Mouse (Mus musculus) heart, postnatal 0 days (tissue): Measurements from ENCODE around the gene Gm20431. TPM values are rescaled to one million over a fixed set of nuclear protein-coding genes. Genes with fewer than 3 reads are reported as not detected.
A peak's percentile ranks its signal among the peaks of the same experiment; 100 is the strongest.
"Not testable (repeated sequence)": the region's sequence is repeated elsewhere in the genome, so short reads cannot be mapped to it uniquely, and the experiment has no call there.

Source experiments
- ATAC-seq: fragments of 200-750 bp; cut with Nextera tagmentation; 2 replicates; pipeline ENCODE4 v1.8.0; 2017; ENCODE audit warnings: low read depth, moderate number of reproducible peaks, moderate library complexity; ENCODE audit not compliant: insufficient read depth
- DNase-seq: peaks from one replicate; pipeline ENCODE4 v3.0.0-alpha.2; 2016; ENCODE audit warnings: low spot score
- H3K27ac ChIP-seq: fragments of 300-500 bp; sonication (generic); 2 replicates; pipeline ENCODE4 v1.5.1; 2014; ENCODE audit warnings: low read depth, mild to moderate bottlenecking
- H3K27me3 ChIP-seq: fragments of 300-500 bp; sonication (generic); 2 replicates; pipeline ENCODE4 v1.6.1; 2014; ENCODE audit warnings: low read length, mixed read lengths; ENCODE audit not compliant: control insufficient read depth, insufficient read depth
- H3K36me3 ChIP-seq: fragments of 300-500 bp; sonication (generic); replicated peaks from 2 replicates; pipeline ENCODE4 v1.6.1; 2014; ENCODE audit warnings: low read length, mixed read lengths; ENCODE audit not compliant: control insufficient read depth, insufficient read depth
- H3K4me1 ChIP-seq: fragments of 300-500 bp; sonication (generic); 2 replicates; pipeline ENCODE4 v1.6.1; 2014; ENCODE audit warnings: antibody characterized with exemption; ENCODE audit not compliant: control insufficient read depth, insufficient read depth
- H3K4me2 ChIP-seq: fragments of 300-500 bp; sonication (generic); 2 replicates; pipeline ENCODE4 v1.6.1; 2014; ENCODE audit warnings: low read depth, mild to moderate bottlenecking, low read length, moderate library complexity
- H3K4me3 ChIP-seq: fragments of 300-500 bp; sonication (generic); 2 replicates; pipeline ENCODE4 v1.5.1; 2014; ENCODE audit warnings: low read depth, low read length
- H3K9ac ChIP-seq: fragments of 300-500 bp; sonication (generic); replicated peaks from 2 replicates; pipeline ENCODE4 v1.6.1; 2014; ENCODE audit warnings: low read depth, low read length, mixed read lengths
- H3K9me3 ChIP-seq: fragments of 300-500 bp; sonication (generic); replicated peaks from 2 replicates; pipeline ENCODE4 v1.6.1; 2016; ENCODE audit warnings: low read length; ENCODE audit not compliant: control insufficient read depth
- CTCF ChIP-seq: IDR thresholded peaks from 2 replicates; pipeline ENCODE4 v1.5.1; 2016; ENCODE audit warnings: antibody characterized with exemption, control low read depth, low read depth
- EP300 ChIP-seq: IDR thresholded peaks from 2 replicates; pipeline ENCODE4 v1.6.1; 2016; ENCODE audit warnings: antibody characterized with exemption, low read depth
- WGBS: fragments of 180-500 bp; shearing (Covaris S2); extraction: QIAGEN DNeasy Blood & Tissue Kit; methylation state at CpG from one replicate; pipeline ENCODE4 v1.1.7; 2014; 5-methylcytosine and 5-hydroxymethylcytosine counted together
- polyA plus RNA-seq: library from polyadenylated mRNA; unstranded; fragments of >200 nt; fragmentation: Nextera tagmentation; extraction: Ambion mirVana; gene quantifications from 2 replicates; pipeline ENCODE4 v1.2.1, GENCODE M21; 2015
- total RNA-seq: library from RNA; depleted of rRNA; stranded (reverse); fragments of >200 nt; gene quantifications from 2 replicates; pipeline ENCODE4 v1.2.3, GENCODE M21; 2014; ENCODE audit warnings: low replicate concordance

Gene Gm20431
- total and polyA plus RNA-seq, 2 experiments from 2014 or later: 5.1 to 5.8 TPM

DNA sequence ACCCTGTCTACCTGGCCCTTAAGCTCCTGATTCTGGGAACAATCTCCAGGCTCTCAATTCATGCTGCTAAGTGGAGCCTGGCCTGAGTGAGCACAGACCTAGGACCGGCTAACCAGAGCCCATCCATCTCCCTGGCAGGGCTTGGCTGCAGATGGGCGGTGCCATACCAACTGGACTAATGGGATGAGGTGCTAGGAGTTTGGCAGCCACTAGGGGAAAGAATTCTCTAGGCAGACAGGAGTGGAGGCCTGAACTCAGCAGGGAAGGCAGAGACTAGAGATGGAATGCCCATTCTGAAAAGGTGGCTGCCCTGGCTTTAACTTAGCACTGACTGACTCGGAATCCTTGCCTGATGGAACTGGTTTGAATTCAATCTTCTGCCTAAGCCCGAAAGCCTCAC, 14.9 kb downstream of the Gm20431 start:
- no peak overlapping the region for H3K4me3 ChIP-seq
- no peak overlapping the region for H3K9ac ChIP-seq
- H3K4me2 ChIP-seq: no peak overlapping the region
- peaks cover 25% of the 10 kb centered on the region for H3K36me3 ChIP-seq
- no peaks in the 10 kb centered on the region for H3K9me3 ChIP-seq
- H3K27me3 ChIP-seq: no peaks in the 10 kb centered on the region
- H3K27ac ChIP-seq: no peak overlapping the region
- ATAC-seq: peak; percentile 37; the same call in 1 of the 2 replicates
- no peak for DNase-seq
- no peaks in the 10 kb centered on the region for H3K4me1 ChIP-seq
- TF ChIP-seq CTCF (peak; percentile 25), EP300 (no peak)
- 68% methylated on average over 4 of the region's 4 CpGs for WGBS

DNA sequence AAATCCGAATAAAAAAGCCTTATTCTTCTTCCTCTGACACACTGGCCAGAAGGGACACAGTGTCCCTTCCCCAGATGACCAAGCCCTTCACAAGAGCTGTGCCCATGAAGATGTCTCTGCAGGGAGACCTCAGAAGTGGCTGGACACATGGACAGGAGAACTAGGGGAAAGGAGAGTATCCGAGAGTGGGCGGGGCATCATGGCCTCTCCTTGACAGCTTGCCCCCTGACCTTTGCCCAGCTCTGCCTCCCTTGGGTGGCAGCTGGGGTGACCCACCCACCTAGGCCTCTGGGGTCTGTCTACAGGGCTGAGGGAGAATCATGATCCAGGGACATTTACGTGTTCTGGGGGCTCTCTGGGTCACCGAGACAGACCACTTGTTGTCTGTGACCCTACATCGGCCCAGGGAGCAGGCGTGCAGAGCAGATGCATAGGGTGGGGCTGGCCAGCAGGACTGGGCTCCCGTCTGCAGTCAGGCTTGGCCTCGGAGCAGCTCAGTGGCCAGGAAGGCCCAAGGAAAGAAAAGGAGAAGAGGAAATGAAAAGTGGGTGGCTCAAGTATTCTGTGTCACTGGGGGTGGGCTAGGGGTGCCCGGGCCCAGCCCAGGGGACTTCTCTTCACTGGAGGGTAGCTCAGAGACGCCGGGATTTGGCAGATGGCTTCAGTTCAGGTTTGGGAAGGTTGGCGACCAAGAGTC, 17.8 kb downstream of the Gm20431 start:
- peaks cover 25% of the 10 kb centered on the region for H3K36me3 ChIP-seq
- not testable (repeated sequence) for H3K9me3 ChIP-seq, H3K4me3 ChIP-seq, H3K4me1 ChIP-seq, ATAC-seq, H3K27ac ChIP-seq, H3K9ac ChIP-seq, H3K4me2 ChIP-seq, H3K27me3 ChIP-seq, DNase-seq
- WGBS: 89% methylated on average over 13 of the region's 13 CpGs

DNA sequence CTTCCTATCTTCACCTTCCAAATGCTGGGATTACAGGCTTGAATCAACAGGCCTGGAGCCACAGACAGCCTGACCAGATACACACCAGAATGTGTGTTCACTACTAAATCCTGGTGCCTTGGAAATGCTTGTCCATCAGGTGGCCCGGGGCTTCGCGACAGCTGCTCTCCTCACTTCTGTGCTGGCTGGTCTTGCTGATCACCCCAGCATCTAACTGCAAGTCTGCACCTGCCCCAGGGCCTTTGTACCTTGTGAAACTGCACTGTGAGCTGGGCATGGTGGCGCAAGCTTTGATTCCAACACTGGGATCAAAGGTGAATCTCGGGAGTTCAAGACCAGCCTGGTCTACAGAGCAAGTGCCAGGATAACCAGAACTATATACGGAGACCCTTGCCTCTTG, 19.1 kb downstream of the Gm20431 start:
- 91% methylated on average over 6 of the region's 6 CpGs for WGBS
- Histone ChIP-seq H3K4me3 (no peak overlapping the region), H3K4me2 (no peak overlapping the region), H3K36me3 (peaks cover 25% of the 10 kb centered on the region), H3K4me1 (no peaks in the 10 kb centered on the region), H3K27ac (no peak overlapping the region), H3K9ac (no peak overlapping the region), H3K9me3 (no peaks in the 10 kb centered on the region), H3K27me3 (no peaks in the 10 kb centered on the region)
- ATAC-seq (no peak), DNase-seq (no peak)
- no peak for TF ChIP-seq EP300

DNA sequence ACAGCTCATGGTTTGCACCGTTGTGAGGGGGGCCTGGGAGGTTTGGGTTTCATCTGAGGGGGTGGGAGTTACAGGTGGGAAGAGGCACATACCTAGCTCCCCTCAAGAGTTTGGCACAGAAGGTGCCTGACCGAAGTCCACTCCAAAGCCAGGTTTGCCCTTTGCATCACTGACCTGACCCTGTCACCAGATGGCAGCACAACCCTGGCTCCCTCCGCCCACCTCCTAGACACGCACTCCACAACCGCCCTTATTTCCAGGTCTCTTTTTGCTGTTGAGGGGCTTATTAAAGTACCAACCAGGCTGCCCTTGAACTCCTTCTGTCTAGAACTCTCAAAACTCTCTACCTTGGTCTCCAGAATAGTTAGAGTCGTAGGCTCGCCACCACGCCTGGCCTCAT, 20.0 kb downstream of the Gm20431 start:
- no peak overlapping the region for H3K9ac ChIP-seq
- H3K4me3 ChIP-seq: no peak overlapping the region
- DNase-seq: no peak
- H3K36me3 ChIP-seq: peaks cover 25% of the 10 kb centered on the region
- H3K9me3 ChIP-seq: no peaks in the 10 kb centered on the region
- ATAC-seq: peak; percentile 53
- no peak for TF ChIP-seq EP300
- peak; percentile 74 for TF ChIP-seq CTCF
- H3K4me2 ChIP-seq: no peak overlapping the region
- H3K27me3 ChIP-seq: no peaks in the 10 kb centered on the region
- H3K4me1 ChIP-seq: no peaks in the 10 kb centered on the region
- H3K27ac ChIP-seq: no peak overlapping the region
- WGBS: 43% methylated on average over 8 of the region's 8 CpGs

DNA sequence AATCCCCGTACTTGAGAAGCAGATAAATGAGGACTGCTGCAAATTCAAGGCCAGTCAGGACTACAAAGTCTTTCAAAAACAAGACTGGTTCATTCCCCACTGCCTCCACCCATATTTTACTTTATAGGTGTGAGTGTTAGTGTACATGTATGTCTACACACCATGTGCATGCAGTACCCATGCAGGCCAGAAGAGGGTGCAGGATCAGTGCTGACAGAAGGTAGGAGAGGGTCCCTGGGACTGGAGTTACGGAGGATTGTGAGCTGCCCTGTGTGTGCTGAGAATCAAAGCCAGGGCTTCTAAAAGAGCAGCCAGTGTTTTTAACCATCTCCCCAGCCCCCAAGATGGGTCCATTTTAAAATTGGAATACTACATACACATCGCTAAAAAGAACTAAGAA, 21.0 kb downstream of the Gm20431 start:
- H3K4me1 ChIP-seq: no peaks in the 10 kb centered on the region
- WGBS: 82% methylated on average over 3 of the region's 3 CpGs
- H3K4me3 ChIP-seq: no peak overlapping the region
- no peak for DNase-seq
- TF ChIP-seq EP300 (no peak), CTCF (peak; percentile 48)
- no peaks in the 10 kb centered on the region for H3K27me3 ChIP-seq
- no peak overlapping the region for H3K9ac ChIP-seq
- no peak for ATAC-seq
- no peak overlapping the region for H3K27ac ChIP-seq
- no peak overlapping the region for H3K4me2 ChIP-seq
- H3K36me3 ChIP-seq: peaks cover 15% of the 10 kb centered on the region
- H3K9me3 ChIP-seq: no peaks in the 10 kb centered on the region

DNA sequence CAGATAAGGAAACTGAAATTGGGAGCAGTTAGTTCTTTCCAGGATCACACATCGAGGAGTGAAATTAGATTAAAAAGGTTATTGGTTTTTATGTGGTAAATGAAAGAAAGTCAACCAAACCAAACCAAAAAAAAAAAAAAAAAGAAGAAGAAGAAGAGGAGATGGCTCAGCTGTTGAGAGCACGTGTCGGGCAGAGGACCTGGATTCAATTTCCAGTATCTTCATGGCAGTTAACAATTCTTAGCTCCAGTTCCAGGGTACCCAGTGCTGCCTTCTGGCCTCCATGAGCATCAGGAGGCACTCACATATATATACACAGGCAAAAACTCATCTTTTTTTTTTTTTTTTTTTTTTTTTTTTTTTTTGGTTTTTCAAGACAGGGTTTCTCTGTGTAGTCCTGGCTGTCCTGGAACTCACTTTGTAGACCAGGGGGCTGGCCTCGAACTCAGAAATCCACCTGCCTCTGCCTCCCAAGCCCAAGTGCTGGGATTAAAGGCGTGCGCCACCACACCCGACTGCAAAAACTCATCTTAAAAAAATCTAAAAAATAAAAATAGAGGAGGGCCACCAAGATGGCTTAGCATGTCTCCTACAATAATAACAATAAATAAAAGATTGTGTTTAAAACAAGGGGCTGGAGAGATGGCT, 26.3 kb downstream of the Gm20431 start:
- Histone ChIP-seq H3K27me3 (no peaks in the 10 kb centered on the region), H3K4me1 (peaks cover 30% of the 10 kb centered on the region), H3K36me3 (no peaks in the 10 kb centered on the region), H3K4me2 (peak overlapping the region; percentile 57), H3K9me3 (no peaks in the 10 kb centered on the region), H3K4me3 (peak overlapping the region; percentile 33), H3K9ac (no peak overlapping the region), H3K27ac (no peak overlapping the region)
- ATAC-seq (no peak), DNase-seq (no peak)
- no peak for TF ChIP-seq CTCF
- no peak for TF ChIP-seq EP300
- 71% methylated on average over 7 of the region's 7 CpGs for WGBS
